Mouse (Mus musculus) hindbrain, embryonic 13.5 days (tissue): ENCODE results near the gene Olfr344. TPM values are rescaled to one million over a fixed set of nuclear protein-coding genes. Genes with fewer than 3 reads are reported as not detected.

Source experiments
- ATAC-seq: fragments of 200-750 bp; cut with Nextera tagmentation; 2 replicates; pipeline ENCODE4 v1.8.0; 2017; ENCODE audit warnings: moderate TSS enrichment; ENCODE audit not compliant: low FRiP score
- H3K27ac ChIP-seq: fragments of 300-500 bp; sonication (generic); 2 replicates; pipeline ENCODE4 v1.5.1; 2015; ENCODE audit warnings: inconsistent platforms, mild to moderate bottlenecking, moderate library complexity
- H3K27me3 ChIP-seq: fragments of 300-500 bp; sonication (generic); 2 replicates; pipeline ENCODE4 v1.6.1; 2015; ENCODE audit warnings: mild to moderate bottlenecking, inconsistent platforms
- H3K36me3 ChIP-seq: fragments of 300-500 bp; sonication (generic); 2 replicates; pipeline ENCODE4 v1.6.1; 2015; ENCODE audit warnings: mild to moderate bottlenecking, inconsistent platforms
- H3K4me1 ChIP-seq: fragments of 300-500 bp; sonication (generic); replicated peaks from 2 replicates; pipeline ENCODE4 v1.6.1; 2015; ENCODE audit warnings: inconsistent platforms
- H3K4me2 ChIP-seq: fragments of 300-500 bp; sonication (generic); 2 replicates; pipeline ENCODE4 v1.6.1; 2015; ENCODE audit warnings: inconsistent platforms, mild to moderate bottlenecking, moderate library complexity
- H3K4me3 ChIP-seq: fragments of 300-500 bp; sonication (generic); 2 replicates; pipeline ENCODE4 v1.5.1; 2015; ENCODE audit warnings: mild to moderate bottlenecking, inconsistent platforms
- H3K9ac ChIP-seq: fragments of 300-500 bp; sonication (generic); 2 replicates; pipeline ENCODE4 v1.6.1; 2015; ENCODE audit warnings: mild to moderate bottlenecking, inconsistent platforms
- H3K9me3 ChIP-seq: fragments of 300-500 bp; sonication (generic); 2 replicates; pipeline ENCODE4 v1.6.1; 2016; ENCODE audit warnings: inconsistent platforms
- WGBS: fragments of 180-500 bp; shearing (Covaris S2); methylation state at CpG from one replicate; pipeline ENCODE4 v1.1.7; 2015; 5-methylcytosine and 5-hydroxymethylcytosine counted together
- polyA plus RNA-seq: library from polyadenylated mRNA; unstranded; fragments of >200 nt; fragmentation: Nextera tagmentation; extraction: Ambion mirVana; gene quantifications from 2 replicates; pipeline ENCODE4 v1.2.1, GENCODE M21; 2015

Gene Olfr344
- not detected in 2 replicates for polyA plus RNA-seq

DNA sequence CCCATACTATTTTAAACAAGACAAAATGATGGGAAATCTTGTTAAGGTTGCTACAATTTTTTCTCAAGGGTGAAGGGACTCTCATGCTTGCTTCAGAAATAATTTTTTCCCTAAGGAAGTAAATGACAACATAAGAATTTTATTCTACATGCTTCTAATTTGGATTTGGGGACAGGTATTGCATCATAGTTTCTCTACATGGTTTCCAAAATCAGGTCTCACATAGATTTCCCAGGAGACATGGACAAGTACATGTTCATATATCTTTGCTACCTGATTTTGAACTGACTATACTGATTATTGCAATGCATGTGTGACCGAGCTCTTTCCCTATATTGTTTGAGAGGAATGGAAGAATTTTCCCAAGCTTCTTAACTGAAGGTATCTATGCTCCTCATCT, at the start of gene Olfr344:
Gene Olfr344 (plus strand): TSS at position 301 of the 400 bp plus-strand sequence.
- Histone ChIP-seq H3K27ac (no peak within 1 kb of the TSS), H3K4me1 (no peaks in the 10 kb centered on the region), H3K36me3 (no peaks in the 10 kb centered on the region), H3K4me3 (no peak within 1 kb of the TSS), H3K9ac (no peak within 1 kb of the TSS), H3K4me2 (no peak within 1 kb of the TSS), H3K9me3 (peaks cover 32% of the 10 kb centered on the region), H3K27me3 (no peaks in the 10 kb centered on the region)
- 88% methylated on average over 1 of the region's 1 CpGs for WGBS
- no peak for ATAC-seq

DNA sequence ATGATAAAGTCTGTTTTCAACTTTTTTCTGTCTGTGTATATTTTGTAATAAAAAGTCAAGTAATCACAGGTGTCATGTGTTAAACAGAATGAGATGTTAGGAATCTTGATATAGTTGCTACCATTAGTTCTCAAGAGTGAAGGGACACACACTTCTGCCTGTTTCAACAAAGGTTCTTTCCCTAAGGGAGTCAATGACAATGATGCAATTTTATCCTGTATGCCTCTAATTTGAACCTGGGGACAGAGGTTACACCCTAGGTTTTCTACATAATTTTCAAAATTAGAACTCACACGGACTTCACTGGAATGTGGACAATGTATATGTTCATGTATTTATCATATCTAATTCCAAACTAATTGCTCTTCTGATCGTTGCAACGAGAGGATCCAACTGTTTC, 41.8 kb upstream of the Olfr344 start, which contains the start of gene Olfr342:
Gene Olfr342 (plus strand): TSS at position 301 of the 400 bp plus-strand sequence.
- H3K9ac ChIP-seq: no peak within 1 kb of the TSS
- no peak within 1 kb of the TSS for H3K4me3 ChIP-seq
- no peak for ATAC-seq
- peaks cover 8% of the 10 kb centered on the region for H3K9me3 ChIP-seq
- H3K4me1 ChIP-seq: no peaks in the 10 kb centered on the region
- WGBS: 63% methylated on average over 3 of the region's 3 CpGs
- no peak within 1 kb of the TSS for H3K4me2 ChIP-seq
- no peak within 1 kb of the TSS for H3K27ac ChIP-seq
- no peaks in the 10 kb centered on the region for H3K36me3 ChIP-seq
- no peaks in the 10 kb centered on the region for H3K27me3 ChIP-seq

DNA sequence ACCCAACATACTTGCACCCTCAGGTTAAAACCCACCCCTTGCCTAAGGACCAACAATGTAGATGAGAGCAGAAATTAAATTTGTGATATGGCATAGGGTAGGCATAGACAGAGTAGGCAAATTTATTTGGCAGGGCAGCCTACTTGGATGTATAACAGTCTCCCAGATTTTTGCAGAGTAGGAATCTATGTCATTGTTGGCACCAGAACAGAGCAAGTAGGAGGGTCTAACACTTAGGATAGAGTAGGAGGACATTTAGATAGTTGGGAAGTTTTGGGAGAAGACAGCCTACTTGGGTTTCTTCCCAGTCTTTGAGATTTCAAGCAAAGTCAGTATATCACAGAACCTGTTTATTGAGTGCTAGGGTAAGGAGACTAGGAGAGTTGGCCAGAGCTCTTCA, 1.3 kb upstream of the Olfr344 start:
- ATAC-seq: no peak
- Histone ChIP-seq H3K4me3 (no peak overlapping the region), H3K27ac (no peak overlapping the region), H3K4me2 (no peak overlapping the region), H3K4me1 (no peaks in the 10 kb centered on the region), H3K27me3 (no peaks in the 10 kb centered on the region), H3K36me3 (no peaks in the 10 kb centered on the region), H3K9me3 (peaks cover 36% of the 10 kb centered on the region), H3K9ac (no peak overlapping the region)

DNA sequence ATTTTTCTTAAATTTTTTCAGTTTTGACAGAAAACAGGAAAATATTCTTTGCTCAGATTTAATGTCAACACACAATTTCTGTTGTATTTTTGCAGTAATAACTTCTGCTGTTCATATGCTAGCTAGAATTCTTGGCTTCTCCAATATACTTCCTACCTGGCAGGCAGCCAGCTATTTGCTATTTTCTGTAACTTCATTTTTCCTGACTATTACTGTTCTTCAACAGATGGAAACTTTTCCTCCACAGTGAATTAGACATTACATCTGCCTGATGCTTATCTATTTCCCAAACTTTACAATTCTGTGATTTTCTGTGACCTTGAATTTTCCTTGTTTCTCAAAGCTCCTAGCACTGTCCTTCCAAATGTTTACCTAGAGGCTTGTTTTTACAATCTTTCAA, 560 bp downstream of the Olfr344 start:
- Histone ChIP-seq H3K4me1 (no peaks in the 10 kb centered on the region), H3K27ac (no peak overlapping the region), H3K27me3 (no peaks in the 10 kb centered on the region), H3K36me3 (no peaks in the 10 kb centered on the region), H3K9ac (no peak overlapping the region), H3K4me2 (no peak overlapping the region), H3K9me3 (peaks cover 27% of the 10 kb centered on the region), H3K4me3 (no peak overlapping the region)
- no peak for ATAC-seq

DNA sequence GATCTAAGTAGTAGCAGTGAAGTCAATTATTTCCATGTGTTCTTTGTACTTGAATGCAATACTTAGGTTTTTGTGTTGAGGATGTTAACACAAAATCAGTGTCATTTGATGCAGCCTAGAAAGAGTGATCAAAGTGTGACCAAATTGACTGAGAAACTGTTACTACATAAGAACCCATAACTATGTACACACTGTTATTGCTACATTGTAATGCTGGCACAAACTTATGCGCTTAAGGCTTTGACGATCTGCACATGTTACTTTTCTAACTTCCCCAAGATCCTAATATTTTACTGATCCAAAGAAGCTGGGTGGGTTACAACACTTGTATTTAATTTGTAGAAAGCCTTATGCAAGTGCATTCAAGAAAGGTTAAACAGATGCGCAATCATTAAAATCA, 1.4 kb downstream of the Olfr344 start:
- ATAC-seq: no peak
- no peak overlapping the region for H3K4me2 ChIP-seq
- H3K36me3 ChIP-seq: no peaks in the 10 kb centered on the region
- H3K27me3 ChIP-seq: no peaks in the 10 kb centered on the region
- H3K9ac ChIP-seq: no peak overlapping the region
- 96% methylated on average over 3 of the region's 3 CpGs for WGBS
- no peak overlapping the region for H3K4me3 ChIP-seq
- H3K27ac ChIP-seq: no peak overlapping the region
- peaks cover 27% of the 10 kb centered on the region for H3K9me3 ChIP-seq
- H3K4me1 ChIP-seq: no peaks in the 10 kb centered on the region

Other genes starting within 250 kb of the Olfr344 start
- 0.03 TPM in 1 of 2 replicates, not detected in the other for gene Olfr338, start 193.1 kb upstream of the Olfr344 start, polyA plus RNA-seq
- gene Olfr339, start 147.7 kb upstream of the Olfr344 start, polyA plus RNA-seq: not detected in 2 replicates
- gene Olfr340, start 114.1 kb upstream of the Olfr344 start, polyA plus RNA-seq: not detected in 2 replicates
- not detected in 2 replicates for gene Olfr341, start 84.2 kb upstream of the Olfr344 start, polyA plus RNA-seq
- gene Olfr342, start 41.7 kb upstream of the Olfr344 start, polyA plus RNA-seq: not detected in 2 replicates
- not detected in 2 replicates for gene Olfr345, start 73.4 kb downstream of the Olfr344 start, polyA plus RNA-seq
- not detected in 2 replicates for gene Olfr346, start 119.1 kb downstream of the Olfr344 start, polyA plus RNA-seq
- gene Olfr347, start 165.2 kb downstream of the Olfr344 start, polyA plus RNA-seq: not detected in 2 replicates
- not detected in 2 replicates for gene Olfr348, start 217.6 kb downstream of the Olfr344 start, polyA plus RNA-seq
- not detected in 2 replicates for gene Olfr50, start 223.9 kb downstream of the Olfr344 start, polyA plus RNA-seq